Mouse (Mus musculus) C2C12 (cell line): Measurements from ENCODE around the gene Banp.

Source experiments
- CTCF ChIP-seq: IDR thresholded peaks from one replicate; pipeline ENCODE4 v1.5.1; 2011; ENCODE audit not compliant: control insufficient read depth, insufficient read depth, insufficient read length
- FOSL1 ChIP-seq: IDR thresholded peaks from one replicate; pipeline ENCODE4 v1.8.0; 2011; ENCODE audit warnings: mild to moderate bottlenecking, low read length; ENCODE audit not compliant: poor library complexity, insufficient read depth, severe bottlenecking
- MYOG ChIP-seq: IDR thresholded peaks from one replicate; pipeline ENCODE4 v1.6.1; 2011; ENCODE audit not compliant: control insufficient read depth, insufficient read length; ENCODE audit errors: extremely low read depth
- USF1 ChIP-seq: IDR thresholded peaks from one replicate; pipeline ENCODE4 v1.6.1; 2011; ENCODE audit warnings: low read depth, mild to moderate bottlenecking, control low read depth, moderate library complexity

DNA sequence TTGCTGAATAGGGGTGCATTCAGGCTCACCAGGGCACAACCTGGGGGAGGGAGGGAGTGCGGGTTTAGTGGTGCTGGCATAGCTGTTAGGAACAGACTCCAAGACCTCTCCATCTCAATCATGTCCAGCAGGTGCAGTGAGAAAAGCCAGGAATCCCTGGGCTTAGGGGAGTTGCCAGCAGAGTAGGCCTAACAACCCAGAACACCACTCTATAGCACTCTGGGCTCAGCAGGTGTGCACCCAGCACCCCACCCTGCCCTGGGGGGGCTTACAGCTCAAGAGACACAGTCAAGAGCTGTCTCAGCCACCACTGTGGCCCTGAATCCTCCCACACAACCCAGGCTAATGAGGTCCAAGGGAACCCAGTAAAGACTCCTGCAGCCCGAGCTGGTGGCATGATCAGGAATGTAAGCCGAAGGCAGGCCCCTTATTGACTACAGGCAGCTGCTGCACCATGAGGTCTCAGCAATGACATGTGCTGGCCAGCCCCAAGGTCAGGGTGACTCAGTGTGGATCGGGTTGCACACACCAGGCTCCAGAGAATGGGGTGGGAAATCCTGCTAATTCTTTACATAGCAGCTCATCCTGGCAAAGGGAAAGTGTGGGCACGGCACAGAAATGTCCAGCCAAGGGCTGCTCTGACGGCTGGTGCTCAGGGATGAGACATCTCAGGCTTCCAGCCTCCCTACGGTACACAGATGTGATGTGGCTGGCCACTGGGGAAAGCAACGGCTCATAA, 47.9 kb upstream of the Banp start:
- no peak for TF ChIP-seq CTCF
- no peak for TF ChIP-seq MYOG
- TF ChIP-seq USF1: no peak
- peak; percentile 44 for TF ChIP-seq FOSL1
